Mouse (Mus musculus) heart, postnatal 0 days (tissue): ENCODE data around the gene Olfr616.
"Not testable (repeated sequence)": the region's sequence is repeated elsewhere in the genome, so short reads cannot be mapped to it uniquely, and the experiment has no call there.

ENCODE experiments used
- CTCF ChIP-seq: IDR thresholded peaks from 2 replicates; pipeline ENCODE4 v1.5.1; 2016; ENCODE audit warnings: antibody characterized with exemption, control low read depth, low read depth
- EP300 ChIP-seq: IDR thresholded peaks from 2 replicates; pipeline ENCODE4 v1.6.1; 2016; ENCODE audit warnings: antibody characterized with exemption, low read depth

- not testable (repeated sequence) for TF ChIP-seq CTCF, EP300
Observed at GRCm38 (mm10) chr7:103520746-103521145, 48.2 kb downstream of the Olfr616 start, which contains the start of gene Olfr611.
